Comparison of ENCODE assay signal across 9 mouse cellular contexts in genomic region chr2:165832295-165832694, GRCm38 (mm10).
DNase-seq lines count a peak whose midpoint lies in the region; ATAC-seq and TF ChIP-seq lines count a peak whose summit lies in the region.
"Had no signal": no experiment of that assay in that cellular context is flagged by ENCODE, and none has a peak within 500 bp of the region (broad histone marks: within the 10 kb centered on the region; RNA-seq: fewer than 3 reads in every experiment).

No protein-coding gene starts in this region.

- peak overlapping the region; percentile 26 for H3K27ac ChIP-seq in heart, embryonic 12.5 days (ENCODE audit: poor library complexity, severe bottlenecking)
- H3K27ac ChIP-seq in hindbrain, postnatal 0 days = 0 out of 2 replicates have a peak overlapping the region, but pooled peaks have one; percentile 26
- peak overlapping the region; percentile 54 for H3K27ac ChIP-seq in lung, embryonic 15.5 days
- H3K27ac ChIP-seq: midbrain, embryonic 12.5 days had no signal

- DNase-seq in heart, adult 8-10 months (ENCODE audit: low spot score) = no peak
- DNase-seq in brain, embryonic 14.5 days (ENCODE audit: low read depth) = peak; percentile 58
- no peak for DNase-seq in hindbrain, postnatal 0 days (ENCODE audit: low spot score)
- DNase-seq in spleen, adult 12 weeks (ENCODE audit: low spot score) = no peak
- no peak for DNase-seq in layer of hippocampus, adult 9-11 months
- no peak for DNase-seq in adrenal gland, adult 2 months

- H3K4me1 ChIP-seq in heart, embryonic 12.5 days (replicated peaks) = peaks cover 32% of the 10 kb centered on the region
- H3K4me1 ChIP-seq in hindbrain, postnatal 0 days (ENCODE audit: insufficient read depth, low read length) = no peaks in the 10 kb centered on the region
- peaks cover 11% of the 10 kb centered on the region; the same call in 1 of the 2 replicates for H3K4me1 ChIP-seq in lung, embryonic 15.5 days

- no peaks in the 10 kb centered on the region for H3K27me3 ChIP-seq in heart, embryonic 12.5 days (replicated peaks)
- no peaks in the 10 kb centered on the region for H3K27me3 ChIP-seq in hindbrain, postnatal 0 days (ENCODE audit: insufficient read depth, low read length)
- no peaks in the 10 kb centered on the region for H3K27me3 ChIP-seq in lung, embryonic 15.5 days
- H3K27me3 ChIP-seq: midbrain, embryonic 12.5 days had no signal

- WGBS in heart, embryonic 12.5 days = 61% methylated on average over 9 of the region's 9 CpGs
- 55% methylated on average over 9 of the region's 9 CpGs for WGBS in hindbrain, postnatal 0 days
- WGBS in lung, embryonic 15.5 days = 43% methylated on average over 9 of the region's 9 CpGs

- ATAC-seq in heart, embryonic 12.5 days (ENCODE audit: insufficient number of reproducible peaks, low FRiP score) = no peak
- no peak for ATAC-seq in hindbrain, postnatal 0 days
- ATAC-seq in lung, embryonic 15.5 days (ENCODE audit: borderline replicate concordance, extremely low read depth, low FRiP score, low TSS enrichment) = no peak

- peaks cover 94% of the 10 kb centered on the region for H3K36me3 ChIP-seq in heart, embryonic 12.5 days
- H3K36me3 ChIP-seq in hindbrain, postnatal 0 days (ENCODE audit: insufficient read depth, low read length) = peaks cover 51% of the 10 kb centered on the region
- peaks cover 57% of the 10 kb centered on the region for H3K36me3 ChIP-seq in lung, embryonic 15.5 days

- no peak overlapping the region for H3K4me2 ChIP-seq in heart, embryonic 12.5 days
- H3K4me2 ChIP-seq in hindbrain, postnatal 0 days (ENCODE audit: low read depth, low read length) = no peak overlapping the region
- no peak overlapping the region for H3K4me2 ChIP-seq in lung, embryonic 15.5 days
- H3K4me2 ChIP-seq: midbrain, embryonic 12.5 days had no signal

- no peak overlapping the region for H3K4me3 ChIP-seq in heart, embryonic 12.5 days
- H3K4me3 ChIP-seq in hindbrain, postnatal 0 days (ENCODE audit: low read length) = no peak overlapping the region
- no peak overlapping the region for H3K4me3 ChIP-seq in lung, embryonic 15.5 days
- H3K4me3 ChIP-seq: midbrain, embryonic 12.5 days had no signal

- no peak for TF ChIP-seq CTCF in brain, embryonic 14.5 days (IDR thresholded peaks at IDR 0.05; ENCODE audit: borderline replicate concordance, extremely low read depth, insufficient read depth, insufficient read length)
- TF ChIP-seq CTCF in hindbrain, postnatal 0 days (IDR thresholded peaks at IDR 0.05; ENCODE audit: low read depth) = no peak

- no peak for TF ChIP-seq POLR2A in brain, embryonic 14.5 days (IDR thresholded peaks at IDR 0.05; ENCODE audit: borderline replicate concordance, extremely low read depth, insufficient read depth, insufficient read length, poor library complexity, severe bottlenecking)

- no peaks in the 10 kb centered on the region for H3K9me3 ChIP-seq in heart, embryonic 12.5 days (replicated peaks)
- no peaks in the 10 kb centered on the region for H3K9me3 ChIP-seq in hindbrain, postnatal 0 days (ENCODE audit: low read length)
- H3K9me3 ChIP-seq in lung, embryonic 15.5 days = no peaks in the 10 kb centered on the region
- H3K9me3 ChIP-seq: midbrain, embryonic 12.5 days had no signal

- H3K9ac ChIP-seq in heart, embryonic 12.5 days = no peak overlapping the region
- no peak overlapping the region for H3K9ac ChIP-seq in hindbrain, postnatal 0 days (replicated peaks; ENCODE audit: low read length)
- H3K9ac ChIP-seq in lung, embryonic 15.5 days = no peak overlapping the region
- H3K9ac ChIP-seq: midbrain, embryonic 12.5 days had no signal
